Mouse (Mus musculus) liver, postnatal 0 days (tissue): ENCODE data around the gene Ibtk. TPM values are rescaled to one million over a fixed set of nuclear protein-coding genes. Genes with fewer than 3 reads are reported as not detected.

Experiments used
- ATAC-seq: fragments of 200-750 bp; cut with Nextera tagmentation; 2 replicates; pipeline ENCODE4 v1.8.0; 2017; ENCODE audit warnings: mild to moderate bottlenecking, moderate library complexity
- DNase-seq: peaks from one replicate; pipeline ENCODE4 v3.0.0-alpha.2; 2016
- H3K27ac ChIP-seq: fragments of 300-500 bp; sonication (generic); 2 replicates; pipeline ENCODE4 v1.5.1; 2014; ENCODE audit warnings: antibody characterized with exemption, moderate library complexity, mild to moderate bottlenecking, low read depth
- H3K27me3 ChIP-seq: fragments of 300-500 bp; sonication (generic); 2 replicates; pipeline ENCODE4 v1.6.1; 2014; ENCODE audit warnings: low read length, control low read depth, mixed read lengths; ENCODE audit not compliant: insufficient read depth
- H3K36me3 ChIP-seq: fragments of 300-500 bp; sonication (generic); replicated peaks from 2 replicates; pipeline ENCODE4 v1.6.1; 2014; ENCODE audit warnings: mild to moderate bottlenecking, control low read depth, low read length, moderate library complexity, mixed read lengths; ENCODE audit not compliant: insufficient read depth
- H3K4me1 ChIP-seq: fragments of 300-500 bp; sonication (generic); 2 replicates; pipeline ENCODE4 v1.6.1; 2014; ENCODE audit warnings: antibody characterized with exemption, mild to moderate bottlenecking, control low read depth; ENCODE audit not compliant: insufficient read depth
- H3K4me2 ChIP-seq: fragments of 300-500 bp; sonication (generic); 2 replicates; pipeline ENCODE4 v1.6.1; 2014; ENCODE audit warnings: low read depth, mild to moderate bottlenecking, low read length, moderate library complexity, mixed read lengths
- H3K4me3 ChIP-seq: fragments of 300-500 bp; sonication (generic); 2 replicates; pipeline ENCODE4 v1.5.1; 2014; ENCODE audit warnings: low read depth, low read length
- H3K9ac ChIP-seq: fragments of 300-500 bp; sonication (generic); replicated peaks from 2 replicates; pipeline ENCODE4 v1.6.1; 2014; ENCODE audit warnings: mild to moderate bottlenecking, moderate library complexity
- H3K9me3 ChIP-seq: fragments of 300-500 bp; sonication (generic); 2 replicates; pipeline ENCODE4 v1.6.1; 2016; ENCODE audit warnings: mild to moderate bottlenecking, control low read depth, low read length, mixed read lengths
- CTCF ChIP-seq: sonication (generic); IDR thresholded peaks from 2 replicates; pipeline ENCODE4 v1.5.1; 2016; ENCODE audit warnings: antibody characterized with exemption, low read depth
- EP300 ChIP-seq: IDR thresholded peaks from 2 replicates; pipeline ENCODE4 v1.6.1; 2016; ENCODE audit warnings: antibody characterized with exemption, low read depth, mild to moderate bottlenecking
- WGBS: fragments of 180-500 bp; shearing (Covaris S2); extraction: QIAGEN DNeasy Blood & Tissue Kit; methylation state at CpG from one replicate; pipeline ENCODE4 v1.1.7; 2014; ENCODE audit not compliant: insufficient replicate concordance; 5-methylcytosine and 5-hydroxymethylcytosine counted together
- polyA plus RNA-seq: library from polyadenylated mRNA; unstranded; fragments of >200 nt; fragmentation: Nextera tagmentation; extraction: Ambion mirVana; gene quantifications from 2 replicates; pipeline ENCODE4 v1.2.1, GENCODE M21; 2015

Gene Ibtk
- polyA plus RNA-seq, 1 experiment from 2014 or later, result 19.4 TPM

GRCm38 (mm10) chr9:85770369-85770768 is 21.2 kb upstream of the Ibtk start:
- Histone ChIP-seq H3K4me2 (no peak overlapping the region), H3K27me3 (no peaks in the 10 kb centered on the region), H3K4me1 (no peaks in the 10 kb centered on the region), H3K36me3 (no peaks in the 10 kb centered on the region), H3K9me3 (no peaks in the 10 kb centered on the region), H3K4me3 (no peak overlapping the region), H3K9ac (no peak overlapping the region), H3K27ac (peak overlapping the region; percentile 75)
- TF ChIP-seq EP300 (no peak), CTCF (no peak)
- no peak for DNase-seq
- 72% methylated on average over 4 of the region's 4 CpGs for WGBS
- ATAC-seq, result no peak

GRCm38 (mm10) chr9:85769057-85769789 is 20.1 kb upstream of the Ibtk start:
- Histone ChIP-seq H3K27me3 (no peaks in the 10 kb centered on the region), H3K36me3 (no peaks in the 10 kb centered on the region), H3K4me1 (no peaks in the 10 kb centered on the region), H3K4me2 (peak overlapping the region; percentile 36; the same call in 1 of the 2 replicates), H3K9me3 (no peaks in the 10 kb centered on the region), H3K9ac (no peak overlapping the region), H3K4me3 (no peak overlapping the region), H3K27ac (peak overlapping the region; percentile 75)
- WGBS, result 35% methylated on average over 12 of the region's 12 CpGs
- DNase-seq (peak; percentile 24), ATAC-seq (peak; percentile 97)
- TF ChIP-seq CTCF (no peak), EP300 (peak; percentile 76)

- TF ChIP-seq CTCF, result no peak
- no peak for TF ChIP-seq EP300
- no peak overlapping the region for H3K4me2 ChIP-seq
- ATAC-seq (no peak), DNase-seq (no peak)
- no peak overlapping the region for H3K9ac ChIP-seq
- WGBS, result 73% methylated on average over 2 of the region's 2 CpGs
- H3K27ac ChIP-seq, result no peak overlapping the region
- H3K4me1 ChIP-seq, result 0 out of 2 replicates have a peak, but pooled peaks cover 4% of the 10 kb centered on the region
- H3K4me3 ChIP-seq, result no peak overlapping the region
- no peaks in the 10 kb centered on the region for H3K36me3 ChIP-seq
- no peaks in the 10 kb centered on the region for H3K27me3 ChIP-seq
- no peaks in the 10 kb centered on the region for H3K9me3 ChIP-seq
These were observed 18.1 kb upstream of the Ibtk start for GRCm38 (mm10) chr9:85767255-85767654.

- H3K27me3 ChIP-seq, result no peaks in the 10 kb centered on the region
- H3K27ac ChIP-seq, result no peak overlapping the region
- TF ChIP-seq CTCF, result no peak
- peak; percentile 42; the same call in 1 of the 2 replicates for TF ChIP-seq EP300
- ATAC-seq (peak; percentile 86), DNase-seq (peak; percentile 33)
- H3K4me2 ChIP-seq, result no peak overlapping the region
- no peaks in the 10 kb centered on the region for H3K9me3 ChIP-seq
- 83% methylated on average over 1 of the region's 1 CpGs for WGBS
- no peaks in the 10 kb centered on the region for H3K36me3 ChIP-seq
- H3K4me1 ChIP-seq, result 0 out of 2 replicates have a peak, but pooled peaks cover 4% of the 10 kb centered on the region
- no peak overlapping the region for H3K4me3 ChIP-seq
- no peak overlapping the region for H3K9ac ChIP-seq
These were observed 13.3 kb upstream of the Ibtk start for GRCm38 (mm10) chr9:85762476-85762875.

GRCm38 (mm10) chr9:85750797-85751196 is 1.7 kb upstream of the Ibtk start:
- Histone ChIP-seq H3K4me3 (no peak overlapping the region; the same call in 1 of the 2 replicates), H3K36me3 (0 out of 2 replicates have a peak, but pooled peaks cover 3% of the 10 kb centered on the region), H3K4me2 (peak overlapping the region; percentile 66), H3K27ac (peak overlapping the region; percentile 100), H3K27me3 (no peaks in the 10 kb centered on the region), H3K9ac (no peak overlapping the region), H3K9me3 (no peaks in the 10 kb centered on the region), H3K4me1 (peaks cover 17% of the 10 kb centered on the region)
- TF ChIP-seq EP300, result no peak
- TF ChIP-seq CTCF, result no peak
- DNase-seq, result no peak
- WGBS, result 61% methylated on average over 7 of the region's 7 CpGs
- no peak for ATAC-seq

- H3K36me3 ChIP-seq, result 0 out of 2 replicates have a peak, but pooled peaks cover 3% of the 10 kb centered on the region
- H3K4me3 ChIP-seq, result peak overlapping the region; percentile 91
- no peaks in the 10 kb centered on the region for H3K9me3 ChIP-seq
- no peaks in the 10 kb centered on the region for H3K27me3 ChIP-seq
- DNase-seq (peak; percentile 53), ATAC-seq (peak; percentile 68)
- TF ChIP-seq CTCF (no peak), EP300 (peak; percentile 90)
- peak overlapping the region; percentile 66 for H3K4me2 ChIP-seq
- H3K27ac ChIP-seq, result peak overlapping the region; percentile 100
- H3K9ac ChIP-seq, result peak overlapping the region; percentile 98
- WGBS, result 9% methylated on average over 5 of the region's 5 CpGs
- H3K4me1 ChIP-seq, result peaks cover 20% of the 10 kb centered on the region
These were observed 882 bp upstream of the Ibtk start for GRCm38 (mm10) chr9:85749922-85750509.
